Mouse (Mus musculus): ENCODE data around the gene Prim1. TPM values are rescaled to one million over a fixed set of nuclear protein-coding genes. Genes with fewer than 3 reads are reported as not detected.

Gene Prim1
- polyA plus RNA-seq, 1 experiment from 2014 or later = 106 TPM

- no peak overlapping the region for H3K4me3 ChIP-seq (ENCODE audit: low read depth, low read length)
- DNase-seq (ENCODE audit: low spot score) = no peak
- ATAC-seq (replicated peaks; ENCODE audit: low FRiP score) = no peak
- WGBS = 84% methylated on average over 3 of the region's 3 CpGs
- no peak overlapping the region for H3K27ac ChIP-seq (ENCODE audit: low read depth, low read length)
- H3K27me3 ChIP-seq (replicated peaks; ENCODE audit: control insufficient read depth, insufficient read depth, low read length) = no peaks in the 10 kb centered on the region
- no peaks in the 10 kb centered on the region for H3K4me1 ChIP-seq (replicated peaks; ENCODE audit: control insufficient read depth, insufficient read depth, low read length)
- no peaks in the 10 kb centered on the region for H3K9me3 ChIP-seq (ENCODE audit: control insufficient read depth, low read length)
- no peak overlapping the region for H3K4me2 ChIP-seq
- no peaks in the 10 kb centered on the region for H3K36me3 ChIP-seq (ENCODE audit: control insufficient read depth, insufficient read depth, low read length)
- H3K9ac ChIP-seq (ENCODE audit: low read depth, low read length) = no peak overlapping the region
Observed at GRCm38 (mm10) chr10:127996690-127997089, 18.3 kb upstream of the Prim1 start.

- Histone ChIP-seq H3K27ac (ENCODE audit: low read depth, low read length) (no peak overlapping the region), H3K4me2 (no peak overlapping the region), H3K9ac (ENCODE audit: low read depth, low read length) (no peak overlapping the region), H3K27me3 (replicated peaks; ENCODE audit: control insufficient read depth, insufficient read depth, low read length) (no peaks in the 10 kb centered on the region), H3K36me3 (ENCODE audit: control insufficient read depth, insufficient read depth, low read length) (no peaks in the 10 kb centered on the region), H3K4me3 (ENCODE audit: low read depth, low read length) (no peak overlapping the region), H3K4me1 (replicated peaks; ENCODE audit: control insufficient read depth, insufficient read depth, low read length) (no peaks in the 10 kb centered on the region), H3K9me3 (ENCODE audit: control insufficient read depth, low read length) (no peaks in the 10 kb centered on the region)
- 97% methylated on average over 1 of the region's 1 CpGs for WGBS
- ATAC-seq (replicated peaks; ENCODE audit: low FRiP score) = no peak
- DNase-seq (ENCODE audit: low spot score) = no peak
Observed at GRCm38 (mm10) chr10:127998260-127998659, 16.7 kb upstream of the Prim1 start.

GRCm38 (mm10) chr10:128003281-128003801 is 11.6 kb upstream of the Prim1 start:
- WGBS = 72% methylated on average over 3 of the region's 3 CpGs
- Histone ChIP-seq H3K9ac (ENCODE audit: low read depth, low read length) (no peak overlapping the region), H3K27me3 (replicated peaks; ENCODE audit: control insufficient read depth, insufficient read depth, low read length) (no peaks in the 10 kb centered on the region), H3K4me3 (ENCODE audit: low read depth, low read length) (no peak overlapping the region), H3K4me2 (no peak overlapping the region), H3K9me3 (ENCODE audit: control insufficient read depth, low read length) (no peaks in the 10 kb centered on the region), H3K4me1 (replicated peaks; ENCODE audit: control insufficient read depth, insufficient read depth, low read length) (no peaks in the 10 kb centered on the region), H3K36me3 (ENCODE audit: control insufficient read depth, insufficient read depth, low read length) (no peaks in the 10 kb centered on the region), H3K27ac (ENCODE audit: low read depth, low read length) (no peak overlapping the region)
- no peak for ATAC-seq (replicated peaks; ENCODE audit: low FRiP score)
- DNase-seq (ENCODE audit: low spot score) = no peak

- no peak overlapping the region for H3K9ac ChIP-seq (ENCODE audit: low read depth, low read length)
- H3K4me2 ChIP-seq = no peak overlapping the region
- no peak overlapping the region for H3K27ac ChIP-seq (ENCODE audit: low read depth, low read length)
- H3K4me3 ChIP-seq (ENCODE audit: low read depth, low read length) = no peak overlapping the region
- no peaks in the 10 kb centered on the region for H3K27me3 ChIP-seq (replicated peaks; ENCODE audit: control insufficient read depth, insufficient read depth, low read length)
- DNase-seq (ENCODE audit: low spot score) (no peak), ATAC-seq (replicated peaks; ENCODE audit: low FRiP score) (no peak)
- no peaks in the 10 kb centered on the region for H3K9me3 ChIP-seq (ENCODE audit: control insufficient read depth, low read length)
- WGBS = 73% methylated on average over 10 of the region's 10 CpGs
- no peaks in the 10 kb centered on the region for H3K4me1 ChIP-seq (replicated peaks; ENCODE audit: control insufficient read depth, insufficient read depth, low read length)
- no peaks in the 10 kb centered on the region for H3K36me3 ChIP-seq (ENCODE audit: control insufficient read depth, insufficient read depth, low read length)
Observed at GRCm38 (mm10) chr10:128004918-128005317, 10.1 kb upstream of the Prim1 start.

- 81% methylated on average over 8 of the region's 8 CpGs for WGBS
- H3K4me1 ChIP-seq (replicated peaks; ENCODE audit: control insufficient read depth, insufficient read depth, low read length) = no peaks in the 10 kb centered on the region
- H3K27ac ChIP-seq (ENCODE audit: low read depth, low read length) = no peak overlapping the region
- no peak overlapping the region for H3K4me2 ChIP-seq
- ATAC-seq (replicated peaks; ENCODE audit: low FRiP score) = no peak
- H3K36me3 ChIP-seq (ENCODE audit: control insufficient read depth, insufficient read depth, low read length) = no peaks in the 10 kb centered on the region
- no peak for DNase-seq (ENCODE audit: low spot score)
- no peaks in the 10 kb centered on the region for H3K27me3 ChIP-seq (replicated peaks; ENCODE audit: control insufficient read depth, insufficient read depth, low read length)
- H3K4me3 ChIP-seq (ENCODE audit: low read depth, low read length) = no peak overlapping the region
- no peaks in the 10 kb centered on the region for H3K9me3 ChIP-seq (ENCODE audit: control insufficient read depth, low read length)
- H3K9ac ChIP-seq (ENCODE audit: low read depth, low read length) = no peak overlapping the region
Observed at GRCm38 (mm10) chr10:128005479-128005878, 9.5 kb upstream of the Prim1 start.

- no peak within 1 kb of the TSS for H3K4me3 ChIP-seq (ENCODE audit: low read depth, low read length)
- no peak within 1 kb of the TSS for H3K4me2 ChIP-seq
- no peak within 1 kb of the TSS for H3K9ac ChIP-seq (ENCODE audit: low read depth, low read length)
- 94% methylated on average over 1 of the region's 1 CpGs for WGBS
- H3K4me1 ChIP-seq (replicated peaks; ENCODE audit: control insufficient read depth, insufficient read depth, low read length) = no peaks in the 10 kb centered on the region
- ATAC-seq (replicated peaks; ENCODE audit: low FRiP score) = no peak
- H3K36me3 ChIP-seq (ENCODE audit: control insufficient read depth, insufficient read depth, low read length) = no peaks in the 10 kb centered on the region
- no peaks in the 10 kb centered on the region for H3K27me3 ChIP-seq (replicated peaks; ENCODE audit: control insufficient read depth, insufficient read depth, low read length)
- H3K27ac ChIP-seq (ENCODE audit: low read depth, low read length) = no peak within 1 kb of the TSS
- DNase-seq (ENCODE audit: low spot score) = no peak
- H3K9me3 ChIP-seq (ENCODE audit: control insufficient read depth, low read length) = no peaks in the 10 kb centered on the region
Observed at GRCm38 (mm10) chr10:128007446-128007845, 7.5 kb upstream of the Prim1 start, which contains the start of gene Hsd17b6. Hsd17b6 (minus strand) TSS chr10:128007611.

- 6% methylated on average over 4 of the region's 4 CpGs for WGBS
- ATAC-seq (replicated peaks; ENCODE audit: low FRiP score) (no peak), DNase-seq (ENCODE audit: low spot score) (peak; percentile 66)
- H3K36me3 ChIP-seq (ENCODE audit: control insufficient read depth, insufficient read depth, low read length) = no peaks in the 10 kb centered on the region
- H3K9me3 ChIP-seq (ENCODE audit: control insufficient read depth, low read length) = no peaks in the 10 kb centered on the region
- no peak overlapping the region for H3K27ac ChIP-seq (ENCODE audit: low read depth, low read length)
- H3K4me3 ChIP-seq (ENCODE audit: low read depth, low read length) = no peak overlapping the region
- H3K9ac ChIP-seq (ENCODE audit: low read depth, low read length) = no peak overlapping the region
- no peaks in the 10 kb centered on the region for H3K4me1 ChIP-seq (replicated peaks; ENCODE audit: control insufficient read depth, insufficient read depth, low read length)
- no peak overlapping the region for H3K4me2 ChIP-seq
- H3K27me3 ChIP-seq (replicated peaks; ENCODE audit: control insufficient read depth, insufficient read depth, low read length) = no peaks in the 10 kb centered on the region
Observed at GRCm38 (mm10) chr10:128008207-128008889, 6.6 kb upstream of the Prim1 start.

GRCm38 (mm10) chr10:128009735-128010134 is 5.2 kb upstream of the Prim1 start:
- Histone ChIP-seq H3K27ac (ENCODE audit: low read depth, low read length) (no peak overlapping the region), H3K4me2 (no peak overlapping the region), H3K36me3 (ENCODE audit: control insufficient read depth, insufficient read depth, low read length) (no peaks in the 10 kb centered on the region), H3K27me3 (replicated peaks; ENCODE audit: control insufficient read depth, insufficient read depth, low read length) (no peaks in the 10 kb centered on the region), H3K4me3 (ENCODE audit: low read depth, low read length) (no peak overlapping the region), H3K4me1 (replicated peaks; ENCODE audit: control insufficient read depth, insufficient read depth, low read length) (no peaks in the 10 kb centered on the region), H3K9ac (ENCODE audit: low read depth, low read length) (no peak overlapping the region), H3K9me3 (ENCODE audit: control insufficient read depth, low read length) (no peaks in the 10 kb centered on the region)
- WGBS = 65% methylated on average over 5 of the region's 5 CpGs
- DNase-seq (ENCODE audit: low spot score) (no peak), ATAC-seq (replicated peaks; ENCODE audit: low FRiP score) (no peak)

- H3K9me3 ChIP-seq (ENCODE audit: control insufficient read depth, low read length) = no peaks in the 10 kb centered on the region
- H3K4me2 ChIP-seq = no peak overlapping the region
- H3K36me3 ChIP-seq (ENCODE audit: control insufficient read depth, insufficient read depth, low read length) = peaks cover 52% of the 10 kb centered on the region
- H3K27me3 ChIP-seq (replicated peaks; ENCODE audit: control insufficient read depth, insufficient read depth, low read length) = no peaks in the 10 kb centered on the region
- no peak overlapping the region for H3K9ac ChIP-seq (ENCODE audit: low read depth, low read length)
- DNase-seq (ENCODE audit: low spot score) (no peak), ATAC-seq (replicated peaks; ENCODE audit: low FRiP score) (no peak)
- no peak overlapping the region for H3K27ac ChIP-seq (ENCODE audit: low read depth, low read length)
- no peak overlapping the region for H3K4me3 ChIP-seq (ENCODE audit: low read depth, low read length)
- WGBS = 94% methylated on average over 5 of the region's 5 CpGs
- no peaks in the 10 kb centered on the region for H3K4me1 ChIP-seq (replicated peaks; ENCODE audit: control insufficient read depth, insufficient read depth, low read length)
Observed at GRCm38 (mm10) chr10:128022196-128022595, 7.2 kb downstream of the Prim1 start.
